Mouse (Mus musculus): ENCODE results near the gene Pax7. TPM values are rescaled to one million over a fixed set of nuclear protein-coding genes. Genes with fewer than 3 reads are reported as not detected.

The Pax7 gene
- total RNA-seq, 2 experiments from 2014 or later, result 1.8 to 1.9 TPM

GRCm38 (mm10) chr4:139821071-139821470 is 12.3 kb downstream of the Pax7 start:
- no peak overlapping the region for H3K27ac ChIP-seq
- DNase-seq, result no peak
- H3K4me3 ChIP-seq, result peak overlapping the region; percentile 69
- intact Hi-C loops (cut with DNase I), result no loop called here
- no peak for TF ChIP-seq CTCF (IDR thresholded peaks at IDR 0.05)

GRCm38 (mm10) chr4:139819411-139820030 is 13.8 kb downstream of the Pax7 start:
- H3K27ac ChIP-seq, result no peak overlapping the region
- H3K4me3 ChIP-seq, result no peak overlapping the region
- no peak for TF ChIP-seq CTCF (IDR thresholded peaks at IDR 0.05)
- DNase-seq, result no peak
- intact Hi-C loops (cut with DNase I), result no loop called here

GRCm38 (mm10) chr4:139818163-139818562 is 15.2 kb downstream of the Pax7 start:
- no peak overlapping the region for H3K4me3 ChIP-seq
- no peak overlapping the region for H3K27ac ChIP-seq
- intact Hi-C loops (cut with DNase I), result no loop called here
- DNase-seq, result no peak
- TF ChIP-seq CTCF (IDR thresholded peaks at IDR 0.05), result no peak

- Histone ChIP-seq H3K4me3 (no peak overlapping the region), H3K27ac (no peak overlapping the region)
- DNase-seq, result peak; percentile 81
- TF ChIP-seq CTCF (IDR thresholded peaks at IDR 0.05), result no peak
- intact Hi-C loops (cut with DNase I), result no loop called here
Observed at GRCm38 (mm10) chr4:139813371-139813960, 19.9 kb downstream of the Pax7 start.

- DNase-seq, result no peak
- Histone ChIP-seq H3K27ac (no peak overlapping the region), H3K4me3 (no peak overlapping the region)
- intact Hi-C loops (cut with DNase I), result no loop called here
- no peak for TF ChIP-seq CTCF (IDR thresholded peaks at IDR 0.05)
Observed at GRCm38 (mm10) chr4:139811901-139812300, 21.4 kb downstream of the Pax7 start.

- no peak overlapping the region for H3K27ac ChIP-seq
- intact Hi-C loops (cut with DNase I), result no loop called here
- TF ChIP-seq CTCF (IDR thresholded peaks at IDR 0.05), result no peak
- no peak for DNase-seq
- no peak overlapping the region for H3K4me3 ChIP-seq
Observed at GRCm38 (mm10) chr4:139811475-139811874, 21.9 kb downstream of the Pax7 start.

GRCm38 (mm10) chr4:139810762-139811438 is 22.4 kb downstream of the Pax7 start:
- H3K4me3 ChIP-seq, result peak overlapping the region; percentile 15; the same call in 1 of the 2 replicates

GRCm38 (mm10) chr4:139809381-139809820 is 23.9 kb downstream of the Pax7 start:
- Histone ChIP-seq H3K4me3 (no peak overlapping the region), H3K27ac (no peak overlapping the region)
- intact Hi-C loops (cut with DNase I), result no loop called here
- TF ChIP-seq CTCF (IDR thresholded peaks at IDR 0.05), result no peak
- DNase-seq, result no peak

More at GRCm38 (mm10) chr4:139810762-139811438, 22.4 kb downstream of the Pax7 start:
- H3K27ac ChIP-seq, result no peak overlapping the region
- TF ChIP-seq CTCF (IDR thresholded peaks at IDR 0.05), result no peak
- DNase-seq, result no peak
- intact Hi-C loops (cut with DNase I), result no loop called here

- H3K27ac ChIP-seq, result no peak overlapping the region
- no peak overlapping the region for H3K4me3 ChIP-seq
- no peak for TF ChIP-seq CTCF (IDR thresholded peaks at IDR 0.05)
- DNase-seq, result no peak
- intact Hi-C loops (cut with DNase I), result no loop called here
Observed at GRCm38 (mm10) chr4:139807820-139808219, 25.5 kb downstream of the Pax7 start.

- H3K4me3 ChIP-seq, result no peak overlapping the region
- TF ChIP-seq CTCF (IDR thresholded peaks at IDR 0.05), result no peak
- no peak for DNase-seq
- no peak overlapping the region for H3K27ac ChIP-seq
- intact Hi-C loops (cut with DNase I), result no loop called here
Observed at GRCm38 (mm10) chr4:139807191-139807808, 26.0 kb downstream of the Pax7 start.

- no peak for DNase-seq
- H3K4me3 ChIP-seq, result no peak overlapping the region
- no peak overlapping the region for H3K27ac ChIP-seq
- intact Hi-C loops (cut with DNase I), result no loop called here
- TF ChIP-seq CTCF (IDR thresholded peaks at IDR 0.05), result no peak
Observed at GRCm38 (mm10) chr4:139804896-139805295, 28.4 kb downstream of the Pax7 start.

- intact Hi-C loops (cut with DNase I), result no loop called here
- H3K4me3 ChIP-seq, result no peak overlapping the region
- H3K27ac ChIP-seq, result no peak overlapping the region
- TF ChIP-seq CTCF (IDR thresholded peaks at IDR 0.05), result no peak
- no peak for DNase-seq
Observed at GRCm38 (mm10) chr4:139803981-139804380, 29.3 kb downstream of the Pax7 start.
